Mouse (Mus musculus) heart, embryonic 16.5 days (tissue): ENCODE data around the gene Mmp9. TPM values are rescaled to one million over a fixed set of nuclear protein-coding genes. Genes with fewer than 3 reads are reported as not detected.

Experiments
- ATAC-seq: fragments of 200-750 bp; cut with Nextera tagmentation; replicated peaks from 2 replicates; pipeline ENCODE4 v1.8.0; 2017; ENCODE audit warnings: moderate number of reproducible peaks; ENCODE audit not compliant: insufficient read depth, low FRiP score; ENCODE audit errors: extremely low read depth
- H3K27ac ChIP-seq: fragments of 300-500 bp; sonication (generic); 2 replicates; pipeline ENCODE4 v1.5.1; 2014; ENCODE audit warnings: mild to moderate bottlenecking, low read length, control low read depth, moderate library complexity
- H3K27me3 ChIP-seq: fragments of 300-500 bp; sonication (generic); 2 replicates; pipeline ENCODE4 v1.6.1; 2014; ENCODE audit warnings: low read length, mixed read lengths; ENCODE audit not compliant: control insufficient read depth, insufficient read depth
- H3K36me3 ChIP-seq: fragments of 300-500 bp; sonication (generic); 2 replicates; pipeline ENCODE4 v1.6.1; 2014; ENCODE audit not compliant: control insufficient read depth, insufficient read depth
- H3K4me1 ChIP-seq: fragments of 300-500 bp; sonication (generic); 2 replicates; pipeline ENCODE4 v1.6.1; 2014; ENCODE audit warnings: low read length, mixed read lengths; ENCODE audit not compliant: control insufficient read depth, insufficient read depth
- H3K4me2 ChIP-seq: fragments of 300-500 bp; sonication (generic); 2 replicates; pipeline ENCODE4 v1.6.1; 2014; ENCODE audit warnings: low read depth, mild to moderate bottlenecking, control low read depth, low read length
- H3K4me3 ChIP-seq: fragments of 300-500 bp; sonication (generic); 2 replicates; pipeline ENCODE4 v1.5.1; 2014; ENCODE audit warnings: mild to moderate bottlenecking, control low read depth, low read length
- H3K9ac ChIP-seq: fragments of 300-500 bp; sonication (generic); 2 replicates; pipeline ENCODE4 v1.6.1; 2014; ENCODE audit warnings: low read length, control low read depth
- H3K9me3 ChIP-seq: fragments of 300-500 bp; sonication (generic); replicated peaks from 2 replicates; pipeline ENCODE4 v1.6.1; 2016; ENCODE audit warnings: low read length; ENCODE audit not compliant: control insufficient read depth
- WGBS: fragments of 180-500 bp; shearing (Covaris S2); extraction: QIAGEN DNeasy Blood & Tissue Kit; methylation state at CpG from one replicate; pipeline ENCODE4 v1.1.7; 2014; 5-methylcytosine and 5-hydroxymethylcytosine counted together
- polyA plus RNA-seq: library from polyadenylated mRNA; unstranded; fragments of >200 nt; fragmentation: Nextera tagmentation; extraction: Ambion mirVana; gene quantifications from 2 replicates; pipeline ENCODE4 v1.2.1, GENCODE M21; 2015

Gene Mmp9
- polyA plus RNA-seq, 1 experiment from 2014 or later = 9.7 TPM

GRCm38 (mm10) chr2:164997721-164998428, 57.3 kb downstream of the Mmp9 start:
- peak overlapping the region; percentile 44 for H3K9ac ChIP-seq
- peak overlapping the region; percentile 72 for H3K4me2 ChIP-seq
- no peak overlapping the region for H3K27ac ChIP-seq
- peak overlapping the region; percentile 41 for H3K4me3 ChIP-seq
- peaks cover 8% of the 10 kb centered on the region for H3K4me1 ChIP-seq
- H3K9me3 ChIP-seq = no peaks in the 10 kb centered on the region
- WGBS = 2% methylated on average over 51 of the region's 52 CpGs
- H3K36me3 ChIP-seq = peaks cover 22% of the 10 kb centered on the region
- ATAC-seq = peak; percentile 38; the same call in 1 of the 2 replicates
- peaks cover 44% of the 10 kb centered on the region for H3K27me3 ChIP-seq

- Histone ChIP-seq H3K4me2 (no peak overlapping the region), H3K9me3 (no peaks in the 10 kb centered on the region), H3K9ac (no peak overlapping the region), H3K36me3 (peaks cover 52% of the 10 kb centered on the region), H3K27me3 (peaks cover 17% of the 10 kb centered on the region), H3K4me1 (peaks cover 8% of the 10 kb centered on the region), H3K27ac (no peak overlapping the region), H3K4me3 (no peak overlapping the region)
- ATAC-seq = no peak
- 91% methylated on average over 13 of the region's 13 CpGs for WGBS
These were observed 61.4 kb downstream of the Mmp9 start for GRCm38 (mm10) chr2:165001958-165002357.

DNA sequence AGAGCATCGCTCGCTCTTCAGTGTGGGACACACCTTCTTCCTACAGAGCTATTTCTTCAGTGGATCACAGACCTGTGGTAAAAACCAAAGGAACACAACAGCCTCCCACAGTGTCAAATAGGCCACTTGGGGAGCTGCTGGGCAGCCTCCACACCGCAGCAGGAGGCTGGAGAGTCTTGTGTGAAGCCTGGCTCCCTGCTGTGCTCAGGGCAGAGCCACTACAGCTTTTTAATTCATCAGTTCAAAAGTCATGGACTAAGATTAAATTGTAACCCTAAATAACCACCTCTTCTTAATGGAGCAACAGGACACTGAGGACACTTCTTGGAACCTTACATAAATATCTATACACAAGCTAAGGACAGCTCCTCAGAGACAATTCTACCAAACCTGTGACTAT, 62.5 kb downstream of the Mmp9 start:
- Histone ChIP-seq H3K4me1 (peaks cover 4% of the 10 kb centered on the region), H3K4me2 (no peak overlapping the region), H3K27me3 (peaks cover 11% of the 10 kb centered on the region), H3K9ac (no peak overlapping the region), H3K27ac (no peak overlapping the region), H3K4me3 (no peak overlapping the region), H3K36me3 (peaks cover 64% of the 10 kb centered on the region), H3K9me3 (no peaks in the 10 kb centered on the region)
- 86% methylated on average over 3 of the region's 3 CpGs for WGBS
- ATAC-seq = no peak

- H3K4me2 ChIP-seq = no peak overlapping the region
- peaks cover 75% of the 10 kb centered on the region for H3K36me3 ChIP-seq
- no peaks in the 10 kb centered on the region for H3K9me3 ChIP-seq
- ATAC-seq = no peak
- no peaks in the 10 kb centered on the region for H3K4me1 ChIP-seq
- no peak overlapping the region for H3K9ac ChIP-seq
- H3K4me3 ChIP-seq = no peak overlapping the region
- H3K27me3 ChIP-seq = 0 out of 2 replicates have a peak, but pooled peaks cover 1% of the 10 kb centered on the region
- no peak overlapping the region for H3K27ac ChIP-seq
- 86% methylated on average over 10 of the region's 10 CpGs for WGBS
These were observed 63.7 kb downstream of the Mmp9 start for GRCm38 (mm10) chr2:165004237-165004636.

Other genes with a start within 250 kb of the Mmp9 start
- not detected in 2 replicates for gene Spint4, start 242.3 kb upstream of the Mmp9 start, polyA plus RNA-seq
- not detected in 2 replicates for gene Spint5, start 225.5 kb upstream of the Mmp9 start, polyA plus RNA-seq
- 0.51 and 0.80 TPM in 2 replicates for gene Wfdc3, start 194.8 kb upstream of the Mmp9 start, polyA plus RNA-seq
- gene Dnttip1, start 194.8 kb upstream of the Mmp9 start, polyA plus RNA-seq = 56.0 and 58.7 TPM in 2 replicates
- 388 and 390 TPM in 2 replicates for gene Ube2c, start 170.9 kb upstream of the Mmp9 start, polyA plus RNA-seq
- gene Tnnc2, start 160.8 kb upstream of the Mmp9 start, polyA plus RNA-seq = 6.7 and 28.8 TPM in 2 replicates
- 40.6 and 45.6 TPM in 2 replicates for gene Snx21, start 155.0 kb upstream of the Mmp9 start, polyA plus RNA-seq
- gene Acot8, start 135.9 kb upstream of the Mmp9 start, polyA plus RNA-seq = 15.7 and 16.7 TPM in 2 replicates
- 5.9 and 6.4 TPM in 2 replicates for gene Zswim3, start 135.7 kb upstream of the Mmp9 start, polyA plus RNA-seq
- gene Zswim1, start 118.1 kb upstream of the Mmp9 start, polyA plus RNA-seq = 10.6 and 12.1 TPM in 2 replicates
- 0.42 TPM in 1 of 2 replicates, not detected in the other for gene Spata25, start 112.2 kb upstream of the Mmp9 start, polyA plus RNA-seq
- gene Ctsa, start 107.9 kb upstream of the Mmp9 start, polyA plus RNA-seq = 173 and 184 TPM in 2 replicates
- 50.6 and 52.8 TPM in 2 replicates for gene Neurl2, start 107.3 kb upstream of the Mmp9 start, polyA plus RNA-seq
- 52.0 and 67.2 TPM in 2 replicates for gene Pltp, start 83.1 kb upstream of the Mmp9 start, polyA plus RNA-seq
- gene Pcif1, start 61.5 kb upstream of the Mmp9 start, polyA plus RNA-seq = 53.4 and 54.5 TPM in 2 replicates
- gene Zfp335, start 29.0 kb upstream of the Mmp9 start, polyA plus RNA-seq = 9.2 and 9.5 TPM in 2 replicates
- 0.21 and 0.68 TPM in 2 replicates for gene Slc12a5, start 20.0 kb downstream of the Mmp9 start, polyA plus RNA-seq
- 42.5 and 43.2 TPM in 2 replicates for gene Ncoa5, start 94.1 kb downstream of the Mmp9 start, polyA plus RNA-seq
- 7.8 and 9.2 TPM in 2 replicates for gene Cd40, start 114.8 kb downstream of the Mmp9 start, polyA plus RNA-seq
- not detected in 2 replicates for gene 1700025C18Rik, start 150.0 kb downstream of the Mmp9 start, polyA plus RNA-seq